21 mouse cellular contexts compared by ENCODE assay signal in genomic region chr5:54070549-54070948, GRCm38 (mm10).
DNase-seq lines count a peak whose midpoint lies in the region; ATAC-seq lines count a peak whose summit lies in the region.
"Had no signal": no experiment of that assay in that cellular context is flagged by ENCODE, and none has a peak within 500 bp of the region (broad histone marks: within the 10 kb centered on the region; RNA-seq: fewer than 3 reads in every experiment).

No protein-coding gene starts in this region.

- intact Hi-C loops in left cerebral cortex, postnatal 10 days (cut with DNase I) = no loop called here

- no peaks in the 10 kb centered on the region for H3K36me3 ChIP-seq in forebrain, embryonic 13.5 days (ENCODE audit: poor library complexity, severe bottlenecking)
- H3K36me3 ChIP-seq in hindbrain, embryonic 14.5 days (replicated peaks; ENCODE audit: control insufficient read depth, insufficient read depth) = no peaks in the 10 kb centered on the region
- H3K36me3 ChIP-seq: embryonic facial prominence, embryonic 15.5 days; intestine, embryonic 15.5 days had no signal

- no peaks in the 10 kb centered on the region for H3K27me3 ChIP-seq in forebrain, embryonic 13.5 days
- no peaks in the 10 kb centered on the region for H3K27me3 ChIP-seq in hindbrain, embryonic 14.5 days (ENCODE audit: control insufficient read depth, insufficient read depth, low read length)
- H3K27me3 ChIP-seq: embryonic facial prominence, embryonic 15.5 days; intestine, embryonic 15.5 days had no signal

- 92% methylated on average over 2 of the region's 2 CpGs for WGBS in forebrain, embryonic 13.5 days
- WGBS in hindbrain, embryonic 14.5 days = 93% methylated on average over 2 of the region's 2 CpGs

- no peaks in the 10 kb centered on the region for H3K9me3 ChIP-seq in forebrain, embryonic 13.5 days (replicated peaks)
- no peaks in the 10 kb centered on the region for H3K9me3 ChIP-seq in hindbrain, embryonic 14.5 days (ENCODE audit: control insufficient read depth, low read length)
- H3K9me3 ChIP-seq: embryonic facial prominence, embryonic 15.5 days; forebrain, embryonic 10.5 days; intestine, embryonic 15.5 days had no signal

- H3K27ac ChIP-seq in forebrain, embryonic 13.5 days = no peak overlapping the region
- H3K27ac ChIP-seq in hindbrain, embryonic 14.5 days = no peak overlapping the region
- H3K27ac ChIP-seq: embryonic facial prominence, embryonic 15.5 days; forebrain, embryonic 10.5 days; intestine, embryonic 15.5 days had no signal

- peak; percentile 24 to 33 for DNase-seq in B cell, adult 2 months
- DNase-seq in left cerebral cortex, postnatal 10 days (ENCODE audit: extremely low spot score in 1 of 2, low spot score in 2 of 2) = no peak
- no peak for DNase-seq in spleen, postnatal 10 days (ENCODE audit: low spot score in 2 of 2)
- DNase-seq in hindbrain, embryonic 14.5 days (ENCODE audit: low spot score) = no peak
- DNase-seq: adrenal gland, adult 8-10 months; adrenal gland, postnatal 36 days; cerebellum, adult 2 months; cerebellum, postnatal 10 days; embryo, embryonic 11 days; gastrocnemius, postnatal 14 days; heart, postnatal 10 days; kidney, adult 18-20 months had no signal

- peak; percentile 65 for ATAC-seq in common myeloid progenitor, adult 5-6 weeks (replicated peaks; ENCODE audit: low read depth, poor library complexity, severe bottlenecking)
- ATAC-seq in megakaryocyte, adult 5-6 weeks (ENCODE audit: poor library complexity, severe bottlenecking) = peak; percentile 62
- ATAC-seq in forebrain, embryonic 13.5 days = no peak
- no peak for ATAC-seq in hindbrain, embryonic 14.5 days (ENCODE audit: low FRiP score)
- ATAC-seq: forebrain, embryonic 16.5 days; hindbrain, embryonic 16.5 days; intestine, embryonic 15.5 days had no signal

- H3K4me2 ChIP-seq in forebrain, embryonic 13.5 days = no peak overlapping the region
- H3K4me2 ChIP-seq in hindbrain, embryonic 14.5 days (replicated peaks) = no peak overlapping the region
- H3K4me2 ChIP-seq: embryonic facial prominence, embryonic 15.5 days; intestine, embryonic 15.5 days had no signal

- H3K4me3 ChIP-seq in forebrain, embryonic 13.5 days = no peak overlapping the region
- H3K4me3 ChIP-seq in hindbrain, embryonic 14.5 days (replicated peaks; ENCODE audit: low read length) = no peak overlapping the region
- H3K4me3 ChIP-seq: embryonic facial prominence, embryonic 15.5 days; erythroblast, embryonic 14.5 days; forebrain, embryonic 10.5 days; intestine, embryonic 15.5 days had no signal

- H3K9ac ChIP-seq in forebrain, embryonic 13.5 days = no peak overlapping the region
- no peak overlapping the region for H3K9ac ChIP-seq in hindbrain, embryonic 14.5 days
- H3K9ac ChIP-seq: embryonic facial prominence, embryonic 15.5 days; intestine, embryonic 15.5 days had no signal

- H3K4me1 ChIP-seq in forebrain, embryonic 13.5 days = peaks cover 7% of the 10 kb centered on the region
- H3K4me1 ChIP-seq in hindbrain, embryonic 14.5 days (replicated peaks; ENCODE audit: control insufficient read depth, insufficient read depth, low read length) = no peaks in the 10 kb centered on the region
- H3K4me1 ChIP-seq: intestine, embryonic 15.5 days had no signal

Comparison
In these comparisons a context has a peak if more than half of its experiments do, and no peak if none do; other contexts are left out.
1. DNase-seq: peak in B cell, adult 2 months (2 of 2); none in left cerebral cortex, postnatal 10 days (0 of 2), spleen, postnatal 10 days (0 of 2) and hindbrain, embryonic 14.5 days (single experiment).
2. ATAC-seq: peak in common myeloid progenitor, adult 5-6 weeks (single experiment) and megakaryocyte, adult 5-6 weeks (single experiment); none in forebrain, embryonic 13.5 days (single experiment) and hindbrain, embryonic 14.5 days (single experiment).